Mouse (Mus musculus): ENCODE measurements around the gene Sertad2. TPM values are rescaled to one million over a fixed set of nuclear protein-coding genes. Genes with fewer than 3 reads are reported as not detected.
A peak's percentile ranks its signal among the peaks of the same experiment; 100 is the strongest.

The Sertad2 gene
- total and polyA plus RNA-seq, 3 experiments, result 16.1 to 20.2 (median 17.7) TPM

DNA sequence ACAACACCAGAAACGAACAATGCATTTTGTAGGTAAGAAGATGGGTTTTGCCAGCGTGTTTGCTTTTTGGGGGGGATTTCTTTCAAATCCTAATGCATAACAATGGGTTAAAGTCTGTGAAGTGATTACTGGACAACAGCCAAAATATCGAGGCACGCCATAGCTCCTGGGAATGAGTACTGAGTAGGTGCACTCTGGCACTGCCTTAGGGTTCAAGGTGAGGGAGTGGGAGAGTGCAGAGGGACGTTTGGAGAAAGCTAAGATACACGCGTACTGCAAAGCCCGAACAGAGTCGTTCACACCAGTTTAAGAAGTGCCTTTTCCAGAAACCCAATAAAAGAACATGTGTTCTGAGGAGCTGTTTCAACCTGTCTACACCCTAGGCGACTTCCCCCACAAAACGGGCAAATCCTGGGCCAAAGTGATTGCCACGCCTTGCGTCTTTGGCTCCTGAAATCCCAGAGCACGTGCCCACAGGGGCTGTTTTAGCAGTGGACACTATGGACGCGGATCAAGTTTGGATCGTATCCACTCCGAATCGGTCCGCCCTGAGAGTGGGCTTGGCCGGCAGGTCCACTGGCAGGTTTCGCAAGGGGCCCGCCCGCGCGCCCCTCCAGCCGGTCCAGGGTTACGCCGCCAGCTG, 937 bp upstream of the Sertad2 start:
- H3K4me1 ChIP-seq (ENCODE audit: control insufficient read depth, insufficient read depth, low read length), result peaks cover 1% of the 10 kb centered on the region; the same call in 1 of the 2 replicates
- DNase-seq, result no peak
- 2% methylated on average over 29 of the region's 29 CpGs for WGBS
- intact Hi-C loops (cut with DNase I), result loop anchor here (1.0 to 5.0 kb wide), 5 partner anchors 50 to 340 kb away; partner anchors contain the start of genes Aftph and Rab1a
- no peaks in the 10 kb centered on the region; the same call in 1 of the 2 replicates for H3K79me2 ChIP-seq (replicated peaks; ENCODE audit: control insufficient read depth, insufficient read depth, low read length)
- TF ChIP-seq EP300 (IDR thresholded peaks at IDR 0.05; ENCODE audit: insufficient read depth, low read depth, low read length) (no peak), CTCF (IDR thresholded peaks at IDR 0.05) (no peak), POLR2A (IDR thresholded peaks at IDR 0.05; ENCODE audit: insufficient read depth, low read depth, low read length) (peak; percentile 55)
- peak overlapping the region; percentile 73 for H3K9ac ChIP-seq (ENCODE audit: low read depth, low read length)
- H3K36me3 ChIP-seq (ENCODE audit: control insufficient read depth, insufficient read depth, low read length), result no peaks in the 10 kb centered on the region
- peak overlapping the region; percentile 82 for H3K4me3 ChIP-seq
- peak overlapping the region; percentile 96 for H3K27ac ChIP-seq
- H3K27me3 ChIP-seq (ENCODE audit: control insufficient read depth, insufficient read depth, low read length), result no peaks in the 10 kb centered on the region

DNA sequence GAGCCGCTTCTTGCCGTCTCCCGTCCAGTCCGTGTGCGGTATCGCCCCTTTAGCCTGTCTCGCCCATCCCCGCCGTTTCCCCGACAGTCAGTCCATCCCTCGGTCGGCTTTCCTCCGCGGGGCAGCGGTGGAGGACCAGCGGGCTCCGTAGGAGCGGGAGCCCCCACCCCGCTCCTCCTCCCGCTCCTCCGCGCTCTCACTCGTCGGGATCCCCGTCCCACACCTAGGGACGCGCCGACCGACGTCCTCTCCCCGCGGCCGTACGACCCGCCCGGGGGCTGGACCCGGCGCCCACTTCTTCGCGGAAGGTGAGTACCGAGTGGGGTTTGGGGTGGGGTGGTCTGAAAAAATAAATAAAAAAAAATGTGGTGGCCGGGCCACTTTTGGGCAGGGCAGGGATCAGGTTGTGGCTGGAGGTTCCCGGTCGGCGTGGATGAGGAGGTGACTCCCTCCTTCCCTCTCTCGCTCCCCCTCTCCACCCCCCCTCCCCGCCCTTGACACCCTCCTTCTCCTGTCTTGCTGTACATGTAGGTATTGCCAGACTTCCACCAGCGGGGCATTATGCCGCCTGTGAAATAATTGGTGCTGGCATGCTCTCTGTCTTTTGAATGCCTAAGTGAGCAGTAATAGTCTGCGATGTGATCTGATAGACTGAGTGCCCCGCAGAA, 534 bp downstream of the Sertad2 start:
- Histone ChIP-seq H3K4me3 (peak overlapping the region; percentile 98), H3K27me3 (ENCODE audit: control insufficient read depth, insufficient read depth, low read length) (no peaks in the 10 kb centered on the region), H3K79me2 (replicated peaks; ENCODE audit: control insufficient read depth, insufficient read depth, low read length) (no peaks in the 10 kb centered on the region; the same call in none of the 2 replicates), H3K4me1 (ENCODE audit: control insufficient read depth, insufficient read depth, low read length) (peaks cover 1% of the 10 kb centered on the region; the same call in 1 of the 2 replicates), H3K9ac (ENCODE audit: low read depth, low read length) (peak overlapping the region; percentile 99), H3K27ac (peak overlapping the region; percentile 96), H3K36me3 (ENCODE audit: control insufficient read depth, insufficient read depth, low read length) (no peaks in the 10 kb centered on the region)
- DNase-seq, result no peak
- intact Hi-C loops (cut with DNase I), result loop anchor here (1.0 to 5.0 kb wide), 5 partner anchors 49 to 341 kb away; partner anchors contain the start of genes Aftph and Rab1a
- under 1% methylated on average over 51 of the region's 51 CpGs for WGBS
- no peak for TF ChIP-seq POLR2A (IDR thresholded peaks at IDR 0.05; ENCODE audit: insufficient read depth, low read depth, low read length)
- TF ChIP-seq EP300 (IDR thresholded peaks at IDR 0.05; ENCODE audit: insufficient read depth, low read depth, low read length), result no peak
- no peak for TF ChIP-seq CTCF (IDR thresholded peaks at IDR 0.05)

DNA sequence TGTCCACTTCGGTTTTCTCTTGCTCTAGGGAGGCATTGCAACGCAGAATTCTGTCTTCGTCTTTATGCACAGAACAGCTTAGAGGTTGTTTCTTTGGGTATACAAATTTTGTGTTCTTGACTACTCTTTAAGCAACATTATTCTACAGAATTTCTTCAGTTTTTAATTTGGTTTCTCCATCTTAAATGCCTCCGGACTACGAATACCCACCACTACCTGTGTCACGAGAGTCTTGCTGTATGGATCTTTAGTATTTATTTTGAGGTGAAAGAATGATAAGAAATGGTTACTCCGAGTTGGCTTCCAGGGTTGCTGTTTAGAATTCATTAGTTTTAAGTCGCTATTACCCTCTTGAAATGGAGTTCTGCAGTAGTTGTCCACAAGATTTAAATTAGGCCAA, 1.3 kb downstream of the Sertad2 start:
- Histone ChIP-seq H3K27me3 (ENCODE audit: control insufficient read depth, insufficient read depth, low read length) (no peaks in the 10 kb centered on the region), H3K9ac (ENCODE audit: low read depth, low read length) (no peak overlapping the region), H3K4me3 (no peak overlapping the region; the same call in 1 of the 2 replicates), H3K36me3 (ENCODE audit: control insufficient read depth, insufficient read depth, low read length) (no peaks in the 10 kb centered on the region), H3K27ac (no peak overlapping the region), H3K79me2 (replicated peaks; ENCODE audit: control insufficient read depth, insufficient read depth, low read length) (no peaks in the 10 kb centered on the region; the same call in none of the 2 replicates), H3K4me1 (ENCODE audit: control insufficient read depth, insufficient read depth, low read length) (peaks cover 1% of the 10 kb centered on the region; the same call in 1 of the 2 replicates)
- TF ChIP-seq EP300 (IDR thresholded peaks at IDR 0.05; ENCODE audit: insufficient read depth, low read depth, low read length) (no peak), CTCF (IDR thresholded peaks at IDR 0.05) (no peak), POLR2A (IDR thresholded peaks at IDR 0.05; ENCODE audit: insufficient read depth, low read depth, low read length) (no peak)
- WGBS, result 82% methylated on average over 8 of the region's 8 CpGs
- DNase-seq, result no peak
- intact Hi-C loops (cut with DNase I), result loop anchor here (5.0 kb wide), 2 partner anchors 48 to 342 kb away; partner anchors contain the start of gene Rab1a

- no peaks in the 10 kb centered on the region for H3K36me3 ChIP-seq (ENCODE audit: control insufficient read depth, insufficient read depth, low read length)
- 71% methylated on average over 3 of the region's 3 CpGs for WGBS
- intact Hi-C loops (cut with DNase I), result loop anchor here (5.0 kb wide), 2 partner anchors 47 to 343 kb away; partner anchors contain the start of gene Rab1a
Measured at GRCm38 (mm10) chr11:20544801-20545515, 1.9 kb downstream of the Sertad2 start.

DNA sequence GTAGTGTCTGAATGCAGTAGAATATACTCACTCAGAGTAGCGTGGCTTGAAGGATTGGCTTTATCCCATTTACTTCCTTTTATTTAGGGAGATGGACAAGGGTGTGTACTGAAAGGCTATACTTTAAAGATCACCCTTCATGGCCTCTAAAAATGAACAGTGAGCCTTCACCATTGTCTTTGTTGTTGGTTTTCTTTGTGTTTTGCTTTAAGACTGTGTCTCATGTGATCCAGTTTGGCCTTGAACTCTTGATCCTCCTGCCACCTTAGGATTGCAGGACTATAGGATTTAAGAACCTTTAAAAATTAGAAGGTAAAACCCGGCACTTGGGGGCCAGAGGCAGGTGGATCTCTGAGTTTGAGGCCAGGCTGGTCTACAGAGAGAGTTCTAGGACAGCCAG, 6.4 kb downstream of the Sertad2 start:
- intact Hi-C loops (cut with DNase I), result no loop called here
- Histone ChIP-seq H3K9ac (ENCODE audit: low read depth, low read length) (no peak overlapping the region), H3K27ac (no peak overlapping the region), H3K27me3 (ENCODE audit: control insufficient read depth, insufficient read depth, low read length) (no peaks in the 10 kb centered on the region), H3K36me3 (ENCODE audit: control insufficient read depth, insufficient read depth, low read length) (no peaks in the 10 kb centered on the region), H3K4me1 (ENCODE audit: control insufficient read depth, insufficient read depth, low read length) (no peaks in the 10 kb centered on the region), H3K4me3 (no peak overlapping the region), H3K79me2 (replicated peaks; ENCODE audit: control insufficient read depth, insufficient read depth, low read length) (peaks cover 2% of the 10 kb centered on the region; the same call in 1 of the 2 replicates)
- no peak for TF ChIP-seq CTCF (IDR thresholded peaks at IDR 0.05)
- TF ChIP-seq POLR2A (IDR thresholded peaks at IDR 0.05; ENCODE audit: insufficient read depth, low read depth, low read length), result no peak
- DNase-seq, result no peak
- 91% methylated on average over 2 of the region's 2 CpGs for WGBS

More at GRCm38 (mm10) chr11:20544801-20545515, 1.9 kb downstream of the Sertad2 start:
- Histone ChIP-seq H3K4me3 (no peak overlapping the region), H3K9ac (ENCODE audit: low read depth, low read length) (no peak overlapping the region), H3K27ac (no peak overlapping the region), H3K79me2 (replicated peaks; ENCODE audit: control insufficient read depth, insufficient read depth, low read length) (no peaks in the 10 kb centered on the region; the same call in none of the 2 replicates), H3K4me1 (ENCODE audit: control insufficient read depth, insufficient read depth, low read length) (peaks cover 1% of the 10 kb centered on the region; the same call in 1 of the 2 replicates), H3K27me3 (ENCODE audit: control insufficient read depth, insufficient read depth, low read length) (no peaks in the 10 kb centered on the region)
- no peak for DNase-seq
- TF ChIP-seq CTCF (IDR thresholded peaks at IDR 0.05) (no peak), POLR2A (IDR thresholded peaks at IDR 0.05; ENCODE audit: insufficient read depth, low read depth, low read length) (no peak), EP300 (IDR thresholded peaks at IDR 0.05; ENCODE audit: insufficient read depth, low read depth, low read length) (no peak)
